Mouse (Mus musculus): ENCODE results near the gene Aacs.

Aacs gene

DNA sequence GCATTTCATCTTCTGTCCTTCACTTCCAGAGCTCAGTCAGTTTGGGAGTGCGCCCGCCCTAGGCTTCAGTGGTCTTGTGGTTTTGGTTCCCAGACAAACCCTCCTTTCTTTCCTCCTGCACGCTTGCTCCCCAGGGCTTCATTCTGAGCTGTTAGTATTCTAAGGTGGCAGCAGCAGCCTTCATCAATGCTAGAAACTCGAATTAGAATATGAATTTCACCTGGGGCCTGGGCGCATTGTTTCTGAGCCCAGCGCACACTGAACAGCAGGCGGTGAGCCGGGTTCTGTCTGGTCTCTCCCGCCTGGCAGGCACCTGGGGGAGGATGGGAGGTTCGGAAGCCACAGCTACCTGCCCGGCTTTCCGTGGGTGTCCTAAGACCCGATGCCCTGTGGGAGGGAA lies 70.7 kb downstream of the Aacs start:
- no peak for DNase-seq

DNA sequence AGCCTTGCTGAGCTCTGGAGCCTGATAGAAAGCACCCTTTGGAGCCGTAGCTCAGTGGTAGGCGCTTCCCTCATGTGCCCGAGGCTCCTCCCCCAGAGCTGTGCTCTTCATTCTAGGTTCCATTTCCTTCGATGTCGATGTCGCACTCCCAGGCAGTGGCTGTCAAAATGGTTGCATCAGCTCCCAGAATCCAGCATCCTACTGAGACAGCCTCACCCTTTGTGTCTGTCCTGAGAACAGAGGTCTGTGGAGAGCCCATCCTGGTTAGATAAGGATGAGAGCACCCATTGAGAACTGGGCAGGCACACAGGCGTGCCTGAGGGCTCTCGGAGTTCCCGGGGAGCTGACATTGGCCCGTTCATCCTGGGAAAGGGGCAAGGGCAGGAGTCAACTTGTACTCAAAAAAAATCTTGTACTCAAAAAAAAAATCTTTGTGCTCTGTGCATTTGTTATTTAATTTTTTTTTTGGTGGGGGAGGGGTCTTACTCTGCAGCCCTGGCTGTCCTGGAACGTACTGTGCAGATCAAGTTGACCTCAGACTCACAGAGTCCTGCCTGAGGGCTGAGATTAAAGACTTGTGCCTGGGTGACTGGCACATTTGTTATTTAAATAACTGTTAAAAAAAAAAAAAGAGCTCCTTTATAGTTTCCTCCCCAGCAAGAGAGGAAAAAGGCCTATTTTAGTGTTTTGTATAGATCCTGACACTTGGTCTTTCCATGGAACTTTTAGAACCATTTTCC lies 74.3 kb downstream of the Aacs start:
- DNase-seq = no peak

- DNase-seq = no peak
Observed at GRCm38 (mm10) chr5:125555732-125556131, 80.1 kb downstream of the Aacs start.

DNA sequence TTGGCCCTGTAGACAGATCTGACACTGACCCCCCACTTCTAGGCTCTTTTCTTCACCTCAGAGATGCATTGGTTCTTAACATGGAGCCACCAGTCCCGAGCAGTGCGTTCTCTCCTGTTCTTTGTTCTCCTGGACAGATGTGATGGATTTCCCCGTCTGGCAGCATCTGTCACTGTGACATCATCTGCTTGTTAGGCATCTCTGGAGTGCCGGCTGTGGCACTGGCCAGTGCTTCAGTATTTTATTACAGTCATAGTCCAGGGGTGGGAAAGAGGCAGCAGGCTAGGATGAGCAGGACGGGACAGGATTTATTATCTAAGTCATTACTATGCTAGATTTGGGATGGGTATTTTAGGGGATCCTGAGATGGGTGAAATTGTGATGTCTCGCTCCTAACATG lies 87.9 kb downstream of the Aacs start:
- no peak for DNase-seq

GRCm38 (mm10) chr5:125565725-125566124 lies 90.1 kb downstream of the Aacs start:
- no peak for DNase-seq

All from liver (tissue).